Mouse (Mus musculus): ENCODE results near the gene Cbarp.

Cbarp gene

DNA sequence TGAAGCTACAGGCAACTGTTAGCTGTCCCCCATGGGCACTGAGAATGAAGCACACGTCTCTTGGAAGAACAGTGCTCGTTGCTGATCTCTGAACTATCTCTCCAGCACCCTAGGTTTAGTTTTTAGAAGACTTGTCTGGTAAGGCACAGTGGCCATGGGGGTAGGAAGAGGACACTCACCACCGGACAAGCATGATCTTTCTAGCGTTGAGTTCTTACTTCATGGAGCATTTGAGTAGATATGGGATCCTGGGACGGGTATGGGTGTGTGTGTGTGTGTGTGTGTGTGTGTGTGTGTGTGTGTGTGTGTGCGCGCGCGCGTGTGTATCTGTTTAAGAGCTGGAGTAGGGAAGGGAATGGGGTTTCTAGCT, at the start of gene Cbarp:
Gene Cbarp, minus strand, starts transcription at position 170 of the 370 bp plus-strand sequence.
- no peak for DNase-seq (ENCODE audit: low read depth, low spot score)

DNA sequence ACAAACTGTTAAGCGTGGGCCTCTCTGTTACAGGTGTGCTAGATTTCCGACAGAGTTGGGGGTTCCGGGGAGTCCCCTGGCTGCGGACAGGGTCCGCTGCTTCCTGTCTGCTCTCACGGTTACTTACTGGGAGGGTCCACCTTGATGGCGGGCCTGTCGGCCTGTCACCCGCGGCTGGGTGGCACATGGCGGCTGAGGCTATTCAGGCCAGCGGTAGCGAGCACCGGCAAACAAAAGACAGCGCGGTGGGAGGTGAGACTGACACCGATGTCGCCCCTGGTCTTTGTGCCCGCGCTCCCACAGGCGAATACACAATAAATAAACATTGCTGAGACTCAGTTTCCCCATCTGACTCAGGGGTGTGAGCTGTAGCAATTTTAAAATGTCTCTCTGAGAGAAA, 49.4 kb upstream of the Cbarp start:
- DNase-seq (ENCODE audit: low read depth, low spot score), result no peak

GRCm38 (mm10) chr10:80188453-80189024, 47.9 kb upstream of the Cbarp start:
- no peak for DNase-seq (ENCODE audit: low read depth, low spot score)

DNA sequence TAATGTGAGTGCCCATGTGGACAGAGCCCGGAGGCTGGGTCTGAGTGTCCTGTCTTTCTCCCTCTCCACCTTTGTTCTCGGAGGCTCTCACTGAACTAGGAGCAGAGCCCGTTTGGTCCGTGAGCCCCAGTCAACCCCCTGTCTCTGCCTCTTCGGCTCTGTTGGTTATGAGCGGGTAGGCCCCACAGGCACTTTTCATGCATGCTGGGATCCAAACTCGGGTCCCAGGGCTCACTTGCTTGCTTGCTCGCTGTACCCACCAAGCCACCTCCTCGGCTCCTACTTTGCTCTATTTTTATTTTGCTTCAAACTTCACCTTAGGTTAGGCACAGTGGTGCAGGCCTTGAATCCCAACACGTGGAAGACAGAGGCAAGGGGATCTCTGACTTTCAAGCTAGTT, 47.1 kb upstream of the Cbarp start:
- DNase-seq (ENCODE audit: low read depth, low spot score), result no peak

DNA sequence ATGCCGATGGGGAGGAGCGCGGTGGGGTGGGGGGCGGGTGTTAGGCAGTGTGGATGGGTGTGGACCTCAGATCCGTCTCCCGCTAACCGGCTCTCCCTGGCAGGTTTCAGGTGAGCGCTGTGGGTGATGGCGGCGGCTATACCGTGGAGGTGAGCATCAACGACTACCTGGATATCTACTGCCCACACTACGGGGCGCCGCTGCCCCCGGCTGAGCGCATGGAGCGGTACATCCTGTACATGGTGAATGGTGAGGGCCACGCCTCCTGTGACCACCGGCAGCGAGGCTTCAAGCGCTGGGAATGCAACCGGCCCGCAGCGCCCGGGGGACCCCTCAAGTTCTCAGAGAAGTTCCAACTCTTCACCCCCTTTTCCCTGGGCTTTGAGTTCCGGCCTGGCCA, 46.0 kb upstream of the Cbarp start:
- DNase-seq (ENCODE audit: low read depth, low spot score), result no peak

DNA sequence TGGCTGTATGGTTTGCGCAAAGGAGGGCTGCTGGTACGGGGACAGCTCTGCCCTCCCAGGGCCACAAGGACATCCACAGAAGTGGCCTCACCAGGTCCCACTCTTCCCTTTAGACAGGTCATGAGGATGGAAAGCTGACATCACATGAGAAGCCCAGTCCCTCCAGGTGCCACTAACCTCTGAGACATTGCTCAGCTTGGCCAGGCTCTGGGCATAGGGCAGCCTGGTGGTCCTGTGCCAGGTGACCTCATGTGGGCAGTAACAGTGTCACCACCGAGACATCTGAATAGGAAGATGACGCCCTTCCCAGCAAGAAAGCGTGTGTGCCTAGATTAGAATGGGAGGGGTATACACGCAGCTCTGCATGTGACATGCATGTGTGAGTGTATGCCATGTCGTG, 41.9 kb upstream of the Cbarp start:
- DNase-seq (ENCODE audit: low read depth, low spot score), result no peak

DNA sequence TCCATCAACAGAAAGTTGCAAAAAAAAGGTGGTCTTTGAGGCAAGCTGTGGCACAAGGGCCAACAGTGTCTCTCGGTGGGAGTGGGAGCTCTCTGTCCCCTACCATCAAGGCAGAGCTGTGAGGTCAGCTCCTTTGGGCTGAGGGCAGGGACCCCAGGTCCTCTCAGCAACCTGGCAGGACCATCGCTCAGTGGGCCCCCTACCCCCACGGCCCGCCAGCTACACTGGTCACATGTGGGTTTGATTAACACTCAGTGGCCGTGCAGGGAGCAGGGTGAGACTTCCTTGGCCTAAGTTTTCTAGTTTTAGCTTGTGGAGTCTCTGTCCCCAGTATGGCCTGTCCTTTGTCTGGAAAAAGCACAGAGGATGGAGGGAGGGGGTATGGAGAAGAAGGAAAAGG, 40.2 kb upstream of the Cbarp start:
- no peak for DNase-seq (ENCODE audit: low read depth, low spot score)

- DNase-seq (ENCODE audit: low read depth, low spot score), result no peak
These were observed 39.7 kb upstream of the Cbarp start for GRCm38 (mm10) chr10:80180288-80180687.

DNA sequence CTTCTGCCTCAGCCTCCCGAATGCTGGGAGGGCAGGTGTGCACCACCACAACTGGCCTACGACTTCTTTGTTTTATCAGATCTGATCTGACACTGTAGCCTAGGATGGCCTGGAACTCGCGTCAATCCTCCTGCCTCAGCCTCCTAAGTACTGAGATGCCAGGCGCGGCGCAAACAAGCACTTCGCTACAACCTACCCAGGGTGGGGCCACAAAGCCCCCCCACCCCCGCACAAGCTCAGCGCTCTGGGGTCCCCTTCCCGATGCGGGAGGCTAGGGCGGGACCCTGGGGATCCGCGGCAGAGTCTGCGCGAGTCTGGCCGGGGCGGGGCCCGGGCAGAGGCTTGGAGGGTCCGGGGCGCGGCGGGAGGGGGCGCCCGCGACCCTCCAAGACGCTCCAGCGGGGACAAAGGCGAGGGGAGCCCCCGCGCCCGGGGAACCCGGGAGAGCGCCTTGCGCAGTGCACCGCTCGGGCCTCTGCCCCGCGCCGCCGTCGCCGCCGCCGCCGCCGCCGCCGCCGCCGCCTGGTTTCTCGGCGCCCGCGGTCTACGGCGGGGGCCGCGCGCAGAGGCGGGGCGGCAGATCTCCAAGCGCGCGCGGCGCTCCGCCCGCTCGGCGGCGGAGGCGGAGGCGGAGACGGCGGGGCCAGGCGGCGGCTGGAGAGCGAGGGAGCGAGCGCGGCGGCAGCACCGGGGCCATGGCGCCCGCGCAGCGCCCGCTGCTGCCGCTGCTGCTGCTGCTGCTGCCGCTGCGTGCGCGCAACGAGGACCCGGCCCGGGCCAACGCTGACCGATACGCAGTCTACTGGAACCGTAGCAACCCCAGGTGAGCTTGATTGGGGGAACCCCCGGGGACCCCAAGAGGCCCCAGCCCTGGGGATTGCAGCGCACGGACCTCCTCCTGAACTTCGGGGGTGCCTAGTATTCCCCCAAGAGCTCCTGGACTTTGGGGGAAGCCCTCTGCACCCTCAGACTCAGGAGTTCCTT, 38.7 kb upstream of the Cbarp start, which contains the start of gene Efna2:
Gene Efna2, plus strand, starts transcription at position 415 of the 984 bp plus-strand sequence.
- no peak for DNase-seq (ENCODE audit: low read depth, low spot score)

DNA sequence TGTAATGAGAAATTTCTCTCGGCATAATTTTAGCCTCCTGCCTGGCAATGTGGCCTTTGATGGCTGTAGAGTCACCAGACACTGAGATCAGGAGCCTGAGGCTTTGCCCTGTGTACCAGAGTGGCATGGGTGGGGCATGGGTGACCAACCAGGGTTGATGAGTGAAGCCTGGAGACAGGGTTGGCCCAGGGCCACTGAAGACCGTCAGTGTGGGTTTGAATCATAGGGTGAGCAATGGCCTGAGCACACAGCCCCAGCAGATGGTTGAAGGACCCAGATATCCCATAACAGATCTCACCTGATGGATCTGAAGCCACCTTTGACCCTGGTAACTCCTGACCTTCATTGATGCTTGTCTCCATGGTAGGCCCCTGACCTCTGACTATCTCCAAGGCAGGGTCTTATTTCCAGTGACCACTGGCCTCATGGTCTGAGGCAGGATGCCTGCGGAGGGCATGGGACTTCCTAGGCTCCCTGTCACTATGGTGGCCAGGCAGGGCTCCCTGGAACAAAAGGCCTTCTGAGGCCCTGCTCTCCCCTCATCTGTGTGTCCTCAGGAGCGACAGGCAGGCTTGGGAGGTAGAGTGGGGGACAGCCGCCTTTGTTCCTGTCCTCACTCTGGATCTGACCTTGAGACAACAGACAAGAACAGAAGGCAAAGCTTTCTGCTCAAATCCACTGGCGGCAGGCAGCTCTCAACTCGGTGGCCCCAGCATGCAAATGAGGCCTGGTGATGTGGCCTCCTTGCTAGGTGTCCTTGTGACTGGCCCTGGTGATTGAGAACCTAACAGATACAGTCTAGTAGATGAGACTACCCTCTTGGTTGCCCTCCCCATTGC, 37.0 kb upstream of the Cbarp start:
- DNase-seq (ENCODE audit: low read depth, low spot score), result no peak

- no peak for DNase-seq (ENCODE audit: low read depth, low spot score)
These were observed 35.7 kb upstream of the Cbarp start for GRCm38 (mm10) chr10:80176270-80176834.

DNA sequence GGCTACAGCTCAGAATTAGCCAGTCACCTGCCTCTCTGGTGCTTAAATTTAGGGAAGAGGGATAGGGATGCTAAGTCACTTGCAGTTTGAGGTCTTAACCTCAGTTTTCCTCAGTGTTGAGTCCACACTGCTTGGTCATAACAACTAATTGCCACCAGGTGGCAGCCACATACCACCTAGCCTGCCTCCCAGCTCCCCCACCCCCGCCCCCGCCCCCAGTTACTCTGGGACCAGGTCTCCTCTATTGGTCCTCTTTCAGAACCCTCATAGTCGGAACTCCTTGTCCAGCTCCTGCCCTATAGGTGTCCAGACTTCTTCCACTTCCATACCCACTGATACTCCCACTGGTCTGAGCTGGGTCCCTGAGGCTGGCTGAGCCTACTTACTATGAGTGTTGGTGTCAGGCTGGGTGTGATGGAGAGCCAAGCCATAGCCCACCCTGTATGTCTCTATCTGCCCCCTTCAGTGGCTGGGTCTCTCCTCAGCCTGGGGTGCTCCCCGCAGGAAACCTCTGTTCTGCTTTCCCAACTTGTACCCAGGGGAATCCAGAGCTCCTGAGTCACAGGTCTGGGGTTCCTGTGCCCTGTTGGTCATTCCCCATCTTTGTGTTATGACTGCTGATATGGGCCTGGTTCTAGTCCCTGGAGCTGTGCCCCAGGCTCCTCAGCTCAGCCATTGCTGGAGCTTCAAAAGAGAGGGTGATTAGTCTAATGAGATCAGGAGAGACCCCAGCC, 35.1 kb upstream of the Cbarp start:
- peak; percentile 64 for DNase-seq (ENCODE audit: low read depth, low spot score)

DNA sequence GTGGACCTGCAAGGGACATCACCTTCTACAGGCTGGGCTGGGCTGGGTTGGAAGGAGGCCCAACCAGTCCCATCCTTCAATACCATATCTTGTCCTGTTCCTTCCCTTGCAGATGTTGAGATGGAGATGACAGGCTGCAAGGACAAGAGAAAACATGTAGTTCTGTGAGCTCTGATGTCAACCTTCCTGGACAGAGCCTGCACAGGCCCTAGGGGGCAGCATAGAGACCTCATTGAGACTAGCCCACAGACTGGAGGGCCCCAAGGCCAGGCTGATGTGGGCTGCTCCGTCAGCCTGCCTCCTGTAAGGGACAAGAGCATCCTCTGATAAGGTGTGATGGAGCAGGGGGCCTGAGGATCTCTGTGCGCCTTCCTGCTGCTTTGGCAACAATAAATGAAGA, 34.1 kb upstream of the Cbarp start:
- no peak for DNase-seq (ENCODE audit: low read depth, low spot score)

GRCm38 (mm10) chr10:80173955-80174640, 33.5 kb upstream of the Cbarp start:
- no peak for DNase-seq (ENCODE audit: low read depth, low spot score)

GRCm38 (mm10) chr10:80173358-80173757, 32.7 kb upstream of the Cbarp start:
- no peak for DNase-seq (ENCODE audit: low read depth, low spot score)

DNA sequence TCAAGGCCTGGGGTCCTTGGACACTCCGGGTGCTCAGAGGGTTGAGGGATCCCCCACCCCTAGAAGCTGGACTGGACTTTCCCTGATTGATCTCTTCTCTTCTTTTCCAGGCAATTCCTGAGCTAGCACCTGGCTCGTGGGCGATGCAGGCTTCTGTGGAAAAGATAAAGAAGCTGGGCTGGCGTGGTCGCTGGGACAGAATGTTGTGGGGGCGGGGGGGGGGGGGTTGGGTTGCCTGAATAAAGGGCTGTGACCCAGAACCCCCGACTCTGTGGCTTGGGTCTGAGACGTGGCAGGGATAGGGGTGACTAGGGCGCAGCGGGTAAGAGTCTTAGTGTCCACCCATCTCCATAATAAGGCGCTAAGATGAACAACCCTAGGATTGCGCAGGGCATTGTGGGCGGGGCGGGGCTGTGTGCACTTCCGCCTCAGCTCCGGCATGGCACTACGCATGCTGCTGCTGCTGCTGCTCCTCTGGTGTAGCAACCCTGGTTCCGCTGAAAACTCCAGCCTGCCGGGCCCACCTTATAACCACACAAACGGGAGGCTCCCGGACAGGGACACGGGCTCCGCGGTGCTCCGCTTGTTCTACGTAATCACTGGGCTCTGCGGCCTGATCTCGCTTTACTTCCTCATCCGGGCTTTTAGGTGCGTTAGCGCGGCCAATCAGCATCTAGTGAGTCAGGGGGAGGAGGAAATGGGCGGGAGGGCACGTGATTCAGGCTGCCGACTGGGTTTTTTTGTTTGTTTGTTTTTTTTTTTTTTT, 32.1 kb upstream of the Cbarp start, which contains the start of gene 1600002K03Rik:
Gene 1600002K03Rik, plus strand, starts transcription at position 418 of the 766 bp plus-strand sequence.
- DNase-seq (ENCODE audit: low read depth, low spot score), result peak; percentile 92

GRCm38 (mm10) chr10:80171760-80172526, 31.3 kb upstream of the Cbarp start:
- DNase-seq (ENCODE audit: low read depth, low spot score), result no peak

- DNase-seq (ENCODE audit: low read depth, low spot score), result no peak
These were observed 30.6 kb upstream of the Cbarp start for GRCm38 (mm10) chr10:80171252-80171651.

- no peak for DNase-seq (ENCODE audit: low read depth, low spot score)
These were observed 30.0 kb upstream of the Cbarp start for GRCm38 (mm10) chr10:80170601-80171021.

Measured in forelimb bud, embryonic 11.5 days (tissue).